Mouse (Mus musculus): ENCODE measurements around the gene Myo1d.

- TF ChIP-seq CTCF (conservative IDR thresholded peaks at IDR 0.05; ENCODE audit: insufficient read depth, insufficient read length, low read depth, low read length) = no peak
- TF ChIP-seq POLR2A (IDR thresholded peaks at IDR 0.05; ENCODE audit: low read depth, low read length) = no peak
These were observed 30.6 kb downstream of the Myo1d start for GRCm38 (mm10) chr11:80749187-80749586.

All from kidney, adult 2 months (tissue).